In genomic region chr1:166782106-166782505, GRCm38 (mm10) we compare ENCODE assay signal across 9 mouse cellular contexts.
DNase-seq lines count a peak whose midpoint lies in the region; ATAC-seq and TF ChIP-seq lines count a peak whose summit lies in the region.
"Had no signal": no experiment of that assay in that cellular context is flagged by ENCODE, and none has a peak within 500 bp of the region (broad histone marks: within the 10 kb centered on the region; RNA-seq: fewer than 3 reads in every experiment).

No protein-coding gene starts in this region.

- no peak overlapping the region for H3K4me3 ChIP-seq in forebrain, embryonic 16.5 days (replicated peaks; ENCODE audit: low read length)
- H3K4me3 ChIP-seq in forebrain, embryonic 13.5 days: no peak overlapping the region
- H3K4me3 ChIP-seq in midbrain, embryonic 16.5 days (ENCODE audit: low read depth, low read length): no peak overlapping the region
- H3K4me3 ChIP-seq in midbrain, embryonic 10.5 days: no peak overlapping the region
- no peak overlapping the region for H3K4me3 ChIP-seq in lung, embryonic 14.5 days (ENCODE audit: low read depth, low read length)
- H3K4me3 ChIP-seq: heart, embryonic 15.5 days had no signal

- TF ChIP-seq CTCF in lung, embryonic 14.5 days (IDR thresholded peaks at IDR 0.05; ENCODE audit: low read depth): peak; percentile 52

- no peaks in the 10 kb centered on the region for H3K4me1 ChIP-seq in forebrain, embryonic 16.5 days (replicated peaks; ENCODE audit: control insufficient read depth, insufficient read depth, low read length)
- H3K4me1 ChIP-seq in forebrain, embryonic 13.5 days: 0 out of 2 replicates have a peak, but pooled peaks cover 6% of the 10 kb centered on the region
- no peaks in the 10 kb centered on the region for H3K4me1 ChIP-seq in midbrain, embryonic 16.5 days (ENCODE audit: control insufficient read depth, insufficient read depth, low read length)
- no peaks in the 10 kb centered on the region for H3K4me1 ChIP-seq in midbrain, embryonic 10.5 days
- no peaks in the 10 kb centered on the region for H3K4me1 ChIP-seq in lung, embryonic 14.5 days (ENCODE audit: insufficient read depth)
- H3K4me1 ChIP-seq: heart, embryonic 15.5 days had no signal

- H3K36me3 ChIP-seq in forebrain, embryonic 16.5 days (ENCODE audit: control insufficient read depth, insufficient read depth): no peaks in the 10 kb centered on the region
- H3K36me3 ChIP-seq in forebrain, embryonic 13.5 days (ENCODE audit: poor library complexity, severe bottlenecking): no peaks in the 10 kb centered on the region
- no peaks in the 10 kb centered on the region for H3K36me3 ChIP-seq in midbrain, embryonic 16.5 days (ENCODE audit: control insufficient read depth, insufficient read depth, low read length)
- no peaks in the 10 kb centered on the region for H3K36me3 ChIP-seq in midbrain, embryonic 10.5 days
- no peaks in the 10 kb centered on the region for H3K36me3 ChIP-seq in lung, embryonic 14.5 days (ENCODE audit: insufficient read depth)
- H3K36me3 ChIP-seq: heart, embryonic 15.5 days had no signal

- H3K9me3 ChIP-seq in forebrain, embryonic 16.5 days (ENCODE audit: control insufficient read depth, low read length): no peaks in the 10 kb centered on the region
- no peaks in the 10 kb centered on the region for H3K9me3 ChIP-seq in forebrain, embryonic 13.5 days (replicated peaks)
- H3K9me3 ChIP-seq in midbrain, embryonic 16.5 days (replicated peaks; ENCODE audit: control insufficient read depth, low read length, poor library complexity, severe bottlenecking): no peaks in the 10 kb centered on the region
- no peaks in the 10 kb centered on the region for H3K9me3 ChIP-seq in midbrain, embryonic 10.5 days (replicated peaks)
- no peaks in the 10 kb centered on the region for H3K9me3 ChIP-seq in lung, embryonic 14.5 days (ENCODE audit: low read depth, low read length)
- H3K9me3 ChIP-seq: heart, embryonic 15.5 days had no signal

- H3K4me2 ChIP-seq in forebrain, embryonic 16.5 days (ENCODE audit: low read length): no peak overlapping the region
- H3K4me2 ChIP-seq in forebrain, embryonic 13.5 days: no peak overlapping the region
- H3K4me2 ChIP-seq in midbrain, embryonic 16.5 days (ENCODE audit: low read length): no peak overlapping the region
- no peak overlapping the region for H3K4me2 ChIP-seq in lung, embryonic 14.5 days
- H3K4me2 ChIP-seq: heart, embryonic 15.5 days had no signal

- ATAC-seq in forebrain, embryonic 16.5 days: 0 out of 2 replicates have a peak, but pooled peaks have one; percentile 45
- ATAC-seq in forebrain, embryonic 13.5 days: no peak
- 0 out of 2 replicates have a peak, but pooled peaks have one; percentile 54 for ATAC-seq in midbrain, embryonic 16.5 days
- ATAC-seq in lung, embryonic 14.5 days (ENCODE audit: insufficient read depth): no peak

- H3K9ac ChIP-seq in forebrain, embryonic 16.5 days (replicated peaks; ENCODE audit: low read depth, low read length): no peak overlapping the region
- H3K9ac ChIP-seq in forebrain, embryonic 13.5 days: no peak overlapping the region
- no peak overlapping the region for H3K9ac ChIP-seq in midbrain, embryonic 16.5 days (ENCODE audit: low read depth, low read length)
- no peak overlapping the region for H3K9ac ChIP-seq in lung, embryonic 14.5 days
- H3K9ac ChIP-seq: heart, embryonic 15.5 days had no signal

- 72% methylated on average over 1 of the region's 1 CpGs for WGBS in forebrain, embryonic 16.5 days
- WGBS in forebrain, embryonic 13.5 days: 63% methylated on average over 1 of the region's 1 CpGs
- WGBS in midbrain, embryonic 16.5 days: 61% methylated on average over 1 of the region's 1 CpGs
- WGBS in midbrain, embryonic 10.5 days: 67% methylated on average over 1 of the region's 1 CpGs
- WGBS in lung, embryonic 14.5 days: 50% methylated on average over 1 of the region's 1 CpGs

- intact Hi-C loops in heart, postnatal 14 days (cut with DNase I): loop anchor here (1.0 to 10.0 kb wide), 2 partner anchors 430 to 553 kb away; no protein-coding TSS in a partner anchor

- no peaks in the 10 kb centered on the region for H3K27me3 ChIP-seq in forebrain, embryonic 16.5 days (replicated peaks; ENCODE audit: control insufficient read depth, insufficient read depth, low read length)
- H3K27me3 ChIP-seq in forebrain, embryonic 13.5 days: no peaks in the 10 kb centered on the region
- no peaks in the 10 kb centered on the region for H3K27me3 ChIP-seq in midbrain, embryonic 16.5 days (ENCODE audit: control insufficient read depth, insufficient read depth, low read depth, low read length)
- H3K27me3 ChIP-seq in midbrain, embryonic 10.5 days (ENCODE audit: low read depth, poor library complexity, severe bottlenecking): no peaks in the 10 kb centered on the region
- no peaks in the 10 kb centered on the region for H3K27me3 ChIP-seq in lung, embryonic 14.5 days (ENCODE audit: insufficient read depth, low read length)
- H3K27me3 ChIP-seq: heart, embryonic 15.5 days had no signal

- no peak for DNase-seq in midbrain, embryonic 10.5 days (ENCODE audit: low spot score)
- DNase-seq in cerebellum, adult 11-12 months: peak; percentile 38
- DNase-seq in heart, postnatal 14 days: peak; percentile 24 to 46
- DNase-seq in lung, embryonic 14.5 days: peak; percentile 57
- no peak for DNase-seq in T-cell, adult 2 months (ENCODE audit: low spot score)

- H3K27ac ChIP-seq in forebrain, embryonic 16.5 days (ENCODE audit: low read length): no peak overlapping the region
- H3K27ac ChIP-seq in forebrain, embryonic 13.5 days: no peak overlapping the region
- H3K27ac ChIP-seq in midbrain, embryonic 16.5 days (ENCODE audit: low read length): no peak overlapping the region
- no peak overlapping the region for H3K27ac ChIP-seq in midbrain, embryonic 10.5 days (replicated peaks)
- no peak overlapping the region for H3K27ac ChIP-seq in lung, embryonic 14.5 days (ENCODE audit: low read depth)
- H3K27ac ChIP-seq: heart, embryonic 15.5 days had no signal

Comparison
In these comparisons a context has a peak if more than half of its experiments do, and no peak if none do; other contexts are left out.
1. ATAC-seq: peak in forebrain, embryonic 16.5 days (single experiment) and midbrain, embryonic 16.5 days (single experiment); none in forebrain, embryonic 13.5 days (single experiment) and lung, embryonic 14.5 days (single experiment).
2. DNase-seq: peak in cerebellum, adult 11-12 months (single experiment), heart, postnatal 14 days (2 of 2) and lung, embryonic 14.5 days (single experiment); none in midbrain, embryonic 10.5 days (single experiment) and T-cell, adult 2 months (single experiment).